Mouse (Mus musculus) limb, embryonic 10.5 days (tissue): ENCODE data around the gene Tigd3. TPM values are rescaled to one million over a fixed set of nuclear protein-coding genes. Genes with fewer than 3 reads are reported as not detected.
"Not testable (repeated sequence)": the region's sequence is repeated elsewhere in the genome, so short reads cannot be mapped to it uniquely, and the experiment has no call there.

ENCODE experiments used
- DNase-seq: peaks from one replicate; pipeline ENCODE4 v3.0.0-alpha.2; 2017; ENCODE audit warnings: low spot score
- H3K27ac ChIP-seq: fragments of 300-500 bp; sonication (generic); 2 replicates; pipeline ENCODE4 v1.5.1; 2016; ENCODE audit warnings: mild to moderate bottlenecking
- H3K27me3 ChIP-seq: fragments of 300-500 bp; sonication (generic); 2 replicates; pipeline ENCODE4 v1.6.1; 2016; ENCODE audit warnings: low read depth, mild to moderate bottlenecking; ENCODE audit not compliant: poor library complexity, severe bottlenecking
- H3K36me3 ChIP-seq: fragments of 300-500 bp; sonication (generic); 2 replicates; pipeline ENCODE4 v1.6.1; 2016; ENCODE audit warnings: mild to moderate bottlenecking, moderate library complexity
- H3K4me1 ChIP-seq: fragments of 300-500 bp; sonication (generic); 2 replicates; pipeline ENCODE4 v1.6.1; 2016
- H3K4me3 ChIP-seq: fragments of 300-500 bp; sonication (generic); 2 replicates; pipeline ENCODE4 v1.5.1; 2016; ENCODE audit warnings: mild to moderate bottlenecking, moderate library complexity
- H3K9me3 ChIP-seq: fragments of 300-500 bp; sonication (generic); replicated peaks from 2 replicates; pipeline ENCODE4 v1.6.1; 2016; ENCODE audit warnings: mild to moderate bottlenecking
- WGBS: fragments of 180-500 bp; shearing (Covaris S2); methylation state at CpG from one replicate; pipeline ENCODE4 v1.1.7; 2016; 5-methylcytosine and 5-hydroxymethylcytosine counted together
- polyA plus RNA-seq: library from polyadenylated mRNA; unstranded; fragments of >200 nt; fragmentation: Nextera tagmentation; extraction: Ambion mirVana; gene quantifications from 2 replicates; pipeline ENCODE4 v1.2.1, GENCODE M21; 2016

The Tigd3 gene
- polyA plus RNA-seq, 1 experiment from 2014 or later: 5.9 TPM

DNA sequence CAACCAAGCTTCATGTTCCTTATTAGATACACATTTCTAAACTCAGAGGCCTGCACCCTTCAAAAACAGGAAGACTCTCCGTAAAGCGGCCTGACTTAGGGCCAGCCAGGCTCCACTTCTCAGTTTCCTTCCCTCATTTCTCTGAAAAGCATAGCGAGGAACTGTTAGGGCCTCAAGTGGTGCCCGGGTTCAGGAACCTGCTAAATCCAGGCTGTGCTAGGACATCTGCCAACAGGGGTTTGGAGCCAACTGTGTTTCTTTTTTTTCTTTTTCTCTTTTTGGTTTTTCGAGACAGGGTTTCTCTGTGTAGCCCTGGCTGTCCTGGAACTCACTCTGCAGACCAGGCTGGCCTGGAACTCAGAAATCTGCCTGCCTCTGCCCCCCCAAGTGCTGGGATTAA is 11.9 kb downstream of the Tigd3 start:
- not testable (repeated sequence) for H3K4me3 ChIP-seq, H3K27ac ChIP-seq, H3K36me3 ChIP-seq, DNase-seq, H3K27me3 ChIP-seq, H3K9me3 ChIP-seq, H3K4me1 ChIP-seq
- WGBS: 91% methylated on average over 5 of the region's 5 CpGs

DNA sequence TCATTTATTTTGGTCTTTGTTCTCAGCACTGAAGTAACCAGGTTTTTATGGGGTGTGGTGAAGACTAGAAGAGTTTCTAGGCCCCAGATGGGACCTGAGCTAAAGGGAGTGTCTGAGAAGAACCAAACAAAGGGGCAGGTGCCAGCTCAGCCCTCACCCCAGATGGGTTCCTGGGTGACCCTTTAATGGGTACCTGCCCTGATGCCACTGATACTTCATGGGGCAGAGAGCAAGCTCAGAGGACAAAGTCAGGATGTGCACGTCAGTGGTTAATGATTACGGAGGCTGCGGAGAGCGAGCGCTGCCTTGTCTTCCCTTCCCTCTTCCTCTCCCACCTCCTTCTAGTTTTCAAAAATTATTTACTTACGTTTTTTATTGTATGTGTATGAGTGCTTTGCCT is 12.8 kb downstream of the Tigd3 start:
- peaks cover 6% of the 10 kb centered on the region; the same call in 1 of the 2 replicates for H3K4me1 ChIP-seq
- no peak overlapping the region for H3K4me3 ChIP-seq
- H3K27ac ChIP-seq: no peak overlapping the region
- no peaks in the 10 kb centered on the region for H3K9me3 ChIP-seq
- DNase-seq: no peak
- WGBS: 93% methylated on average over 6 of the region's 6 CpGs
- H3K27me3 ChIP-seq: no peaks in the 10 kb centered on the region
- no peaks in the 10 kb centered on the region for H3K36me3 ChIP-seq

DNA sequence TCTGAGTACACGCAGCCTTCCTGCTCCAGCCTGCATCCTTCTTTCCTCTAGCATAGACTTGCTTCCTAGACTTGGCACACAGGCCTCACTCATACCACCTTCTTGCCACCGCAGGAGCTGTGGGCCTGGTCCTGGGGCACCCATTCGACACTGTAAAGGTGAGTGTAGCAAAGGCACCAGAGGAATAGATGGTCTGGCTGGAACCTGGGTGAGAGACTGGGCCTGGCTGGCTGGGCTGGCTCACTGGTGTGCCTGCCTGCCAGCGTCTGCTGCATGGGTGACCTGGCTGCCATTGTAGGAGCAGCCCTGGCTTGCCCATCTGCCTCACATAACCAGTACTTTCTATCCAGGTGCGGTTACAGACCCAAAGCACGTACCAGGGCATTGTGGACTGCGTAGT is 14.2 kb downstream of the Tigd3 start:
- H3K9me3 ChIP-seq: no peaks in the 10 kb centered on the region
- no peak overlapping the region for H3K27ac ChIP-seq
- H3K36me3 ChIP-seq: no peaks in the 10 kb centered on the region
- no peak for DNase-seq
- H3K4me3 ChIP-seq: no peak overlapping the region
- WGBS: 95% methylated on average over 7 of the region's 7 CpGs
- H3K4me1 ChIP-seq: peaks cover 14% of the 10 kb centered on the region
- no peaks in the 10 kb centered on the region for H3K27me3 ChIP-seq

DNA sequence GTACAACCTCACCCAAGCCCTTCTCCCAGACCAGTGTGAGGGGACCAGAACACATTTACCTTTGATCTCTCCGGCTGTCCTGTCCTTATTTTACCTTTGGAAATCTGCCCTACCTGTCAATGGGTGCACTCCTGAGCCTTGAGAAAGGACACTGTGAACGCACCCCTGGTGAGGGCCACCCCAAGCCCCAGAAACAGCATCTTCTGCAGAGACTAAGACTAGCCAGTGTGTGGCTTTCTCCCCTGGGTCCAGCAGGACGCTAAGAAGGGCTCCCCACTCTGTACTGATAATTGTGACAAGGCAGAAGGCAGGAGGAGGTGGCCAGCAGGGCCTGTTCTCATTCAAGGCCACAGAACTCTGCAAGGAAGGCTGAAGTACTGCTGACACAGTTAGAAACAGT is 15.0 kb downstream of the Tigd3 start:
- no peaks in the 10 kb centered on the region for H3K9me3 ChIP-seq
- no peak overlapping the region for H3K27ac ChIP-seq
- 79% methylated on average over 3 of the region's 3 CpGs for WGBS

DNA sequence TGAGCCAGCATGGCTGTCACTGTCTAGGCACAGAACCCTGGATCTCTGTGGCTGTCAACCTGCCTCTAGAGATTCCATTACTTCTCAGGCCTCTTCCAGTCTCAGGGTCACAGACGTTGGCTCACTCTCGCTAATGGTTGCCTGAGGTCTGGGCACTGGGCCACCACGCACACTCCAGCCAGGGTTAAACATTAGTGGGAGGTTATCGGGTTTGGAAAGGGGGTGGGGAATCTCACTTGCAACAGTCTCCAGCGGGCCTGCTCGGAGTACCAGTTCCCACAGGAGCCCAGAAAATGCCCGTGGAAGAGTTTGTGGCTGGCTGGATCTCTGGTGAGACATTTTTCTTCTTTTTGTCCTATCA is 15.6 kb downstream of the Tigd3 start:
- Histone ChIP-seq H3K36me3 (0 out of 2 replicates have a peak, but pooled peaks cover 4% of the 10 kb centered on the region), H3K9me3 (no peaks in the 10 kb centered on the region), H3K27ac (peak overlapping the region; percentile 9; the same call in 1 of the 2 replicates), H3K4me3 (peak overlapping the region; percentile 18; the same call in 1 of the 2 replicates), H3K4me1 (peaks cover 26% of the 10 kb centered on the region), H3K27me3 (no peaks in the 10 kb centered on the region)
- WGBS: 89% methylated on average over 7 of the region's 7 CpGs
- no peak for DNase-seq

More for the DNA sequence above, 15.0 kb downstream of the Tigd3 start:
- Histone ChIP-seq H3K27me3 (no peaks in the 10 kb centered on the region), H3K4me1 (peaks cover 22% of the 10 kb centered on the region), H3K4me3 (no peak overlapping the region), H3K36me3 (no peaks in the 10 kb centered on the region)
- no peak for DNase-seq

DNA sequence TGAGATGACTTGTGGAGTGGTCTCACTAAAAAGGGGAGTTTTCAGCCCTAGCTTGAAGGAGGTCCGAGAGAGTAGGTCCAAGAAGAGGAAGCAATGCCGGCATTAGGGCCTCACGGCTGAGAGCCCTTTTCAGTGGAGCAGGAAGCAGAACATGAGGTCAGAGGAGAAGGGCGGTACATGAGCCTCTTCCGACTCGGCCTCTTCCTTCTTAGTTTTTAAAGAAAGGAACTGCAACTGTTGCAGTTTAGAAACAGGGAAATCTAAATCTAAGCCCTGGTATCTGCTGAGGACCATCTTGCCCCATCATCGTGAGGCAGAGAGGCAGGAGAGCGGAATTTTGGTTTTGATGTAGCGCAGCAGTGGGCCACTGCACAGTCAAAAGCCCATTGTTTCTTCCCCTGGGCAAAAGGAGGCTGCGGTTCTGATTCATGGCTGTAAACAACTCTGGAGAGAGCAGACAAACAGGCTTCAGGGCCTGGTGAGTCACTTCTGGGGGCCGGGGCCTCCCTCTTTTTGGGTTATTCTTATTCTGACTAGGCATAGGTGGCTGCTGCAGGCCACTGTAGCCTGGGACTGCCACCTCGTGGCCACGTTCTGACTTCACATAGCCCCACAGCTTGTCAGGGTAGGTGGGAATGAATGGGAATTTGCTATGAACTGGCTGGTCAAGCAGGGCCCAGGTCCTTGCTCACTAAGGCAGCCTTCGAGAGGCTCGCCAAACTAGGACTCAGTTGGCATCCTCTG is 16.2 kb downstream of the Tigd3 start, which contains the start of gene Slc25a45:
Gene Slc25a45 (plus strand): TSS at position 191 of the 744 bp plus-strand sequence.
- Histone ChIP-seq H3K4me1 (peaks cover 31% of the 10 kb centered on the region), H3K9me3 (no peaks in the 10 kb centered on the region), H3K27ac (peak within 1 kb of the TSS; percentile 71), H3K36me3 (peaks cover 9% of the 10 kb centered on the region), H3K27me3 (no peaks in the 10 kb centered on the region), H3K4me3 (peak within 1 kb of the TSS; percentile 18; the same call in 1 of the 2 replicates)
- DNase-seq: peak; percentile 76
- WGBS: 56% methylated on average over 15 of the region's 15 CpGs

DNA sequence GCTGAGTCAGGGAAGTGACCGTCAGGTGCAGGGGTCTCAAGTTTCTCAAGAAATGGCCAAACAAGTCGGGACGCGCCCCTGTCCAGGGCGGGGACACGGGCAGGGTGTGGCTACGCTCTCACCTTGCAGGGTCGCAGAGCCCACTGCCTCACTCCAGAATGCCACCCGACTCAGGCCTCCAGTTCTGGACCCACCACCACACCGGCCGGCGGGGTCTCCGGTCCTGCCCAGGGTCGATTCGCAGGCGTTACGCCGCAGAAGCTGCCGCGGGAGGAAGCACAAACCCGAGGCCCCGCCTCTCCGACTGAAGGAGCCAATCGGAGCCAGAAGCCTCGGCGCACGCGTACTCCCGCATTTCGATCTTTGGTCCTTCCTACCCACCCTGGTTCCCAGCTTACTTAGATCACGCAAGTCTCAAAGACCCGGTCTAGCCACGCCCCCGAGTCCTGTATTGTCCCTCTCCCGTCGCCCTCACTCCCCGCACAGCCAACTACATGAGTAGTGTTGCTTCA is 18.9 kb downstream of the Tigd3 start, which contains the start of gene Frmd8:
Gene Frmd8 (minus strand): TSS at position 306 of the 512 bp plus-strand sequence.
- peaks cover 24% of the 10 kb centered on the region for H3K36me3 ChIP-seq
- under 1% methylated on average over 37 of the region's 37 CpGs for WGBS
- H3K4me1 ChIP-seq: peaks cover 56% of the 10 kb centered on the region
- H3K27ac ChIP-seq: peak within 1 kb of the TSS; percentile 84
- peak; percentile 93 for DNase-seq
- H3K4me3 ChIP-seq: peak within 1 kb of the TSS; percentile 76
- no peaks in the 10 kb centered on the region for H3K9me3 ChIP-seq
- no peaks in the 10 kb centered on the region for H3K27me3 ChIP-seq

DNA sequence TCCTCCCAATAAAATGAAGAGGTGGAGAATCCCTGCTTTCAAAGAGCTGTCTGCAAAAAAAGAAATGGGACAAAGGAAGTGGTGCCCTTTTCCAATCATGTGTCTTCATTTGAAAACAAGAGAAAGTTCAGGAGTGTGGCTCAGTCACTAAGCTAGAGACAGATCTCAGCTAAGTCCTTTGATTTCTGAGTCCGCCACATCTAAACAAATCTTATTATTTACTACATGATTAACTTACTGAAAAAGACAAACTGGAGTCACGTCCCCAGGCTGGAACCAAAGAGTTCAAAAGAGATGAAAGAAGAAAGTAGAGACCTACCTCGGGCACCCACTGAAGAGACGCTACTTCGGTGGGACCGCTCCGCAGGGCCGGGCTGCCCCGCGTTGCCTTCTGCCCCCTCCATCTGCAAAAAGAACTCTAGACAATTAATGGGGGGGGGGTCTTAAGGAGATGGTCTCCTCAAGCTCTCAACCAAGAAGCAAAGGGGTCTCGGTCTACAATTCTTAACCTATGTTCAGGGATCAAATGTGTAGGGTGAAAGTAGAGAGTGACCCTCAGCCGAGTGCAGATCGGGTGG is 19.5 kb downstream of the Tigd3 start:
- 20% methylated on average over 13 of the region's 13 CpGs for WGBS
- H3K4me1 ChIP-seq: peaks cover 59% of the 10 kb centered on the region
- no peaks in the 10 kb centered on the region for H3K9me3 ChIP-seq
- no peaks in the 10 kb centered on the region for H3K27me3 ChIP-seq
- peaks cover 29% of the 10 kb centered on the region for H3K36me3 ChIP-seq
- H3K27ac ChIP-seq: peak overlapping the region; percentile 84
- no peak for DNase-seq
- H3K4me3 ChIP-seq: peak overlapping the region; percentile 76

DNA sequence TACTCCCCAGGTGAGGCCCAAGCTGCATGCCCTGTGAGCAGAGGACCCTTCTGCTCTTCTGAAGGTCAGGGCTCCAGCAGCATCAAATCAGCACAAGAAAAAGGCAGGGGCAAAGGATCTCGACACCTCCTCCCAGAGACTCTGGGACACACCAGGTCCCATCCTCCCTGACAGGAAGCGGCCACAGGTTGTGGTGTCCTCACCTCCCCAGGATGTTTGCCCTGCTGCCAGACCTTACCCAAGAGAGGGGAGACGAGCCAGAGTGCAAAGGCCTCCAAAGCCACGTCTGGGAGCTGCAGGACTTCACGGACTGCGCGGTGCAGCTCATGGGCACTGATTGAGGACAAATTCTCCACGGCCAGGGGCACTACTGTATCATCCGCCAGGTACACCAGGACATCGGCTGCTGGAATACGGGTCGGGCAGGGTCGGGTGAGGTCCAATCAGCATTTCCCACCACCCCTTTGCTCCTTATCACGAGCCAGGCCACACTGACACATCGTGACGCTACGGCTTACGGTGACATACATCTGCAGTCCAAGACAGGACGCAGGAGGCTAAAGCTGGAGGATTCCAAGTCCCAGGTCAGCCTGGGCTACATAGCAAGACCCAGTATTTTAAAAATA is 20.9 kb downstream of the Tigd3 start:
- H3K9me3 ChIP-seq: no peaks in the 10 kb centered on the region
- DNase-seq: no peak
- H3K4me3 ChIP-seq: 0 out of 2 replicates have a peak overlapping the region, but pooled peaks have one; percentile 6
- peaks cover 44% of the 10 kb centered on the region for H3K36me3 ChIP-seq
- no peaks in the 10 kb centered on the region for H3K27me3 ChIP-seq
- peak overlapping the region; percentile 30; the same call in 1 of the 2 replicates for H3K27ac ChIP-seq
- H3K4me1 ChIP-seq: peaks cover 58% of the 10 kb centered on the region
- WGBS: 87% methylated on average over 19 of the region's 19 CpGs

DNA sequence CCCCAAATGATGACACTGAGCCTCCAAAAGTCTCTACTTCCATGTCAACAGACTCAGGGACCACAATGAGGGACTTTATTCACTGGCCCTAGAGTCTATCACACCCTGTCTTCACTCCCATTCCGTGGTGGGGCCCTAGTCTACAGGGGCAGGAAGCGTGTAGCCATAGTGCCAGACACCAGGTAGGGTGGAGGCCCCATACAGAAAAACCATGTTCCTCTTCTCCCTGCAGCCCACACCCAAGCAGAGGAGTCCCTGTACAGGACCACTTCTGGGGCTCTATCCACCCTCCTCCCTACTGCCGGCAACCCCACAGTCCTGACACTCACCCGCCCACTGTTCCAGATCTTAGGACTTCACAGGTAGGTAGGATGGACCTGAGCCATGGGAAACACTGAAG is 21.4 kb downstream of the Tigd3 start:
- Histone ChIP-seq H3K27me3 (no peaks in the 10 kb centered on the region), H3K27ac (peak overlapping the region; percentile 30; the same call in 1 of the 2 replicates), H3K9me3 (no peaks in the 10 kb centered on the region), H3K4me1 (peaks cover 53% of the 10 kb centered on the region), H3K36me3 (peaks cover 49% of the 10 kb centered on the region), H3K4me3 (no peak overlapping the region)
- DNase-seq: no peak
- 93% methylated on average over 4 of the region's 4 CpGs for WGBS

DNA sequence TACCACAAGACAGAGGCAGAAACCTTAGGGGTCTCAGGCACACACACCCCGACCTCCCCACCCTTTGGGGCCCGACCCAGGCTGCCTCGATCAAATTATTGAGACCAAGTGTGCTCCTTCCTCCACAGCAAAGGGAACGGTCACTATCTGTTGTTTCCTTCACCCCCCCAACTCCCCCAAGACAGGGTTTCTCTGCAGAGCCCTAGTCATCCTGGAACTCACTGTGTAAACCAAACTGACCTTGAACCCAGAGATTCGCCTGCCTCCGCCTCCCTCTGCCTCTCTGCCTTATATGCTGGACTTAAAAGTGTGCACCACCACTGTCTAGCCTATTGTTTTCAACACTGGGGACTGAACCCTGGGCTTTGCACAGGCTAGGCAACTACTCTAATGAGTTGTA is 22.3 kb downstream of the Tigd3 start:
- Histone ChIP-seq H3K4me3 (peak overlapping the region; percentile 37), H3K9me3 (no peaks in the 10 kb centered on the region), H3K36me3 (peaks cover 57% of the 10 kb centered on the region), H3K4me1 (peaks cover 53% of the 10 kb centered on the region), H3K27ac (peak overlapping the region; percentile 90), H3K27me3 (no peaks in the 10 kb centered on the region)
- DNase-seq: no peak
- WGBS: 54% methylated on average over 6 of the region's 6 CpGs

DNA sequence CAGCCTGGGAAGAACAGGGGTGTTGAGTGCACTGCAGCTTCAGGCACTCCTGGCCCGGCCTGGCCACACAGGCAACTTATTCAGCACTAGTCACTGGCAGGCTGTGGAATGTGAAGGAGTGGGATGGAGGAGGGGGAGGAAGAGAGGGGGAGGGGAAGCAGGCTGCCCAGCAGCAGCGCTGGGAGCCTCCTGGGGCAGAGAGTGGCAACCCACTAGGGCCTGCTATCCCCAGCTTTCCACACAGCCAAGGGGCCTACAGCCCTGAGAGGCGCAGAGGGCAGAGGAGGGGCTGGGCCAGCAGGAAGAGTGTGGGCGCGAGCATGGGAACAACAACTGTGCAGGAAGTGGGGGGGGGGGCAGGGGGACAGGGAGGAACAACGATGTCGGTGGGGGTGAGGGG is 22.7 kb downstream of the Tigd3 start:
- no peaks in the 10 kb centered on the region for H3K27me3 ChIP-seq
- H3K9me3 ChIP-seq: no peaks in the 10 kb centered on the region
- peak overlapping the region; percentile 90 for H3K27ac ChIP-seq
- 2% methylated on average over 7 of the region's 7 CpGs for WGBS
- H3K36me3 ChIP-seq: peaks cover 61% of the 10 kb centered on the region
- peaks cover 53% of the 10 kb centered on the region for H3K4me1 ChIP-seq
- peak; percentile 77 for DNase-seq
- peak overlapping the region; percentile 37 for H3K4me3 ChIP-seq

DNA sequence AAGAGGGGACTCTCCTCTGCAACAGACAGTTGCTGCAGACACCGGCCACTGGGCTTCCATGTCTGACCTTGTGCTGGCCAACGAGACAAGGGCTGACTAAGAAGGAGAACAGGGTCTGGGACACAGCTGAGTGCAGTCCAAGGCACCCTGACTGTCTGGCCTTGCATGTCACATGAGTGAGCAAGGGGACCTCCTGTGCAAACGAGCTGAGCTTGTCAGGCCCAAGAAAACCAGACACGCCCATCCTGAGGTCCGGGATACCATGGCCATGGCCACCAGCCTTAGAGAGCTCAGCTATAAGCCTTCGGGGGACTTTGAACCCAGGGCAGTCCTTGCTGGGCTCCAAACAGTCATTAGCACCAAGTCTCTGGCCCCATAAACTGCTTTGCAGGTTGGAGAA is 25.9 kb downstream of the Tigd3 start:
- 89% methylated on average over 6 of the region's 6 CpGs for WGBS
- no peaks in the 10 kb centered on the region for H3K27me3 ChIP-seq
- peaks cover 87% of the 10 kb centered on the region for H3K36me3 ChIP-seq
- no peak overlapping the region; the same call in 1 of the 2 replicates for H3K27ac ChIP-seq
- no peak for DNase-seq
- peaks cover 31% of the 10 kb centered on the region for H3K4me1 ChIP-seq
- H3K4me3 ChIP-seq: no peak overlapping the region
- no peaks in the 10 kb centered on the region for H3K9me3 ChIP-seq
